ENCODE assay signal across 7 mouse cellular contexts in the genomic region with DNA sequence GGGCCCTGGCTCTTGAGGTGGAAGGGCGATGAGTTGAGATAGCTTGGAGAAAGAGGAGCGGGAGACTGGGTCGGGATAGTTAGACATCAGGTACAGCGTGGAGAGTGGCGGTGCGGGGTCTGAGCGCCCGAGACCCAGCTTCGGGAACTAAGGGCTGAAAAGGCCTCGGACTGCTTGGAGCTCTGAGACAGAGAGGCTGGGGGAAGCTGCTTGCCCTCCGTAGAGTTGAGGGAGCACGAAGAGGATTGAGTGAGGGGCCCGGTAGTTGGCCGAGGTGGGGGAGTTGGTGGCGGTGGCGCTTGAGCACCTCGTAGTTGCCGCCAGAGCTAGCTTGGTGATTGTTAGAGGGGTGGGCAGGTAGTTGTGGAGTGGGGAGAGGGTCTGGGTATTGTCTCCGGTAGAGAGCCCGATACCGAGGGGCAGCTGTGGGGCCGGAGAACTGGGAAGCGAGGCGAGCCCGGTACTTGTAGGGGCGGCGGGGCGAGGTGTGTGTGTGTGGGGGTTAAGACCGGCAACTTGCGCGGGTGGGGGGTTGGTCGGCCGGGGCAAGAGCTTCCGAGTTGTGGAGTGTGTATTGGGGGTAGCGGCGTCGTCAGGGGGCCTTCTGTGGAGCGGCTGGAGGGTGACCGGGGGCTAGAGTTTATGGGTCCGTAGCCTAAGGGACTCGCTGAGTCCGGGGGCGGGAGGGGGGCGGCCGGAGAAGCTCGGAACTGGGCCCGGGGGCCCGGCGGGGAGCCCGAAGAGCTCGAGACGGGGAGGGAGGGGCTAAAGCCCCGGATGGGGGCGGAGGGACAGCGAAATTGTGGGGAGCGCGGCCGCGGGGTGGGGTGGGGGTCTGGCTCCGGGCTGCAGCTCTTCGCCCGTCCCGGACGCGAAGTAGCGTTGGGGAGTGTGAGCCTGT. TPM values are rescaled to one million over a fixed set of nuclear protein-coding genes. Genes with fewer than 3 reads are reported as not detected.
DNase-seq lines count a peak whose midpoint lies in the region; ATAC-seq lines count a peak whose summit lies in the region.

No protein-coding gene starts in this region.

- intact Hi-C loops in heart, postnatal 14 days (cut with DNase I) = loop anchor here (10.0 kb wide), 1 partner anchor 658 kb away; a partner anchor contains a TSS

- ATAC-seq in embryonic facial prominence, embryonic 13.5 days (ENCODE audit: insufficient number of reproducible peaks, insufficient read depth, low FRiP score, low TSS enrichment, low read depth) = no peak
- no peak for ATAC-seq in limb, embryonic 13.5 days (ENCODE audit: low FRiP score, low read depth)

- under 1% methylated on average over 65 of the region's 66 CpGs for WGBS in embryonic facial prominence, embryonic 13.5 days
- WGBS in limb, embryonic 13.5 days = under 1% methylated on average over 65 of the region's 66 CpGs

- peaks cover 41% of the 10 kb centered on the region for H3K4me1 ChIP-seq in embryonic facial prominence, embryonic 13.5 days
- H3K4me1 ChIP-seq in limb, embryonic 13.5 days = peaks cover 44% of the 10 kb centered on the region

- H3K27me3 ChIP-seq in embryonic facial prominence, embryonic 13.5 days = no peaks in the 10 kb centered on the region
- no peaks in the 10 kb centered on the region for H3K27me3 ChIP-seq in limb, embryonic 13.5 days

- H3K9ac ChIP-seq in embryonic facial prominence, embryonic 13.5 days = peak overlapping the region; percentile 98
- H3K9ac ChIP-seq in limb, embryonic 13.5 days = peak overlapping the region; percentile 98

- H3K27ac ChIP-seq in embryonic facial prominence, embryonic 13.5 days = peak overlapping the region; percentile 99
- peak overlapping the region; percentile 98 for H3K27ac ChIP-seq in limb, embryonic 13.5 days

- peak overlapping the region; percentile 97 for H3K4me3 ChIP-seq in embryonic facial prominence, embryonic 13.5 days
- H3K4me3 ChIP-seq in limb, embryonic 13.5 days = peak overlapping the region; percentile 98

- peak overlapping the region; percentile 61 for H3K4me2 ChIP-seq in embryonic facial prominence, embryonic 13.5 days
- peak overlapping the region; percentile 62 for H3K4me2 ChIP-seq in limb, embryonic 13.5 days (replicated peaks)

- H3K36me3 ChIP-seq in embryonic facial prominence, embryonic 13.5 days = peaks cover 40% of the 10 kb centered on the region
- peaks cover 44% of the 10 kb centered on the region for H3K36me3 ChIP-seq in limb, embryonic 13.5 days

- DNase-seq in A20 (ENCODE audit: low read depth, low spot score) = peak; percentile 80
- peak; percentile 80 for DNase-seq in CD4-positive helper T cell, adult 2 months (ENCODE audit: low read depth, low spot score)
- DNase-seq in heart, postnatal 14 days = peak; percentile 74 to 76
- DNase-seq in natural killer cell, adult 2 months (ENCODE audit: low spot score in 2 of 2) = peak; percentile 41 to 44
- peak; percentile 76 to 83 for DNase-seq in thymus, postnatal 36 days

- H3K9me3 ChIP-seq in embryonic facial prominence, embryonic 13.5 days = no peaks in the 10 kb centered on the region
- no peaks in the 10 kb centered on the region for H3K9me3 ChIP-seq in limb, embryonic 13.5 days

RNA-seq across cellular contexts. Expression of a gene that starts 0.8 kb away (rescaled TPM):
- 87.8 and 93.3 TPM in 2 replicates for polyA plus RNA-seq in embryonic facial prominence, embryonic 13.5 days (2015; fragmentation: Nextera tagmentation; extraction: Ambion mirVana)
- total RNA-seq in heart, postnatal 14 days (2021) = 10 to 100 TPM; 27.4 to 31.5 TPM
- polyA plus RNA-seq in limb, embryonic 13.5 days (2015; fragmentation: Nextera tagmentation; extraction: Ambion mirVana) = 95.9 and 101 TPM in 2 replicates

RNA-seq across cellular contexts. Expression of a gene that starts 4.0 kb away (rescaled TPM):
- polyA plus RNA-seq in embryonic facial prominence, embryonic 13.5 days (2015; fragmentation: Nextera tagmentation; extraction: Ambion mirVana) = 55.0 and 56.8 TPM in 2 replicates
- total RNA-seq in heart, postnatal 14 days (2021) = 1 to 10 TPM; 7.2 to 9.2 TPM
- 54.3 and 59.8 TPM in 2 replicates for polyA plus RNA-seq in limb, embryonic 13.5 days (2015; fragmentation: Nextera tagmentation; extraction: Ambion mirVana)

RNA-seq across cellular contexts. Expression of a gene that starts 5.5 kb away (rescaled TPM):
- polyA plus RNA-seq in embryonic facial prominence, embryonic 13.5 days (2015; fragmentation: Nextera tagmentation; extraction: Ambion mirVana) = 511 and 542 TPM in 2 replicates
- total RNA-seq in heart, postnatal 14 days (2021) = 100 to 1,000 TPM; 249 to 257 TPM
- 499 and 506 TPM in 2 replicates for polyA plus RNA-seq in limb, embryonic 13.5 days (2015; fragmentation: Nextera tagmentation; extraction: Ambion mirVana)

RNA-seq across cellular contexts. Expression of a gene that starts 14.1 kb away (rescaled TPM):
- polyA plus RNA-seq in embryonic facial prominence, embryonic 13.5 days (2015; fragmentation: Nextera tagmentation; extraction: Ambion mirVana) = 125 and 127 TPM in 2 replicates
- 10 to 100 TPM; 52.4 to 59.0 TPM for total RNA-seq in heart, postnatal 14 days (2021)
- 126 and 134 TPM in 2 replicates for polyA plus RNA-seq in limb, embryonic 13.5 days (2015; fragmentation: Nextera tagmentation; extraction: Ambion mirVana)

RNA-seq across cellular contexts. Expression of a gene that starts 15.5 kb away (rescaled TPM):
- 30.0 and 30.9 TPM in 2 replicates for polyA plus RNA-seq in embryonic facial prominence, embryonic 13.5 days (2015; fragmentation: Nextera tagmentation; extraction: Ambion mirVana)
- 100 to 1,000 TPM; 143 to 147 TPM for total RNA-seq in heart, postnatal 14 days (2021)
- polyA plus RNA-seq in limb, embryonic 13.5 days (2015; fragmentation: Nextera tagmentation; extraction: Ambion mirVana) = 30.8 and 31.2 TPM in 2 replicates
